Mouse (Mus musculus): ENCODE measurements around the gene Vps41. TPM values are rescaled to one million over a fixed set of nuclear protein-coding genes. Genes with fewer than 3 reads are reported as not detected.

The Vps41 gene
- polyA plus RNA-seq, 1 experiment, result 77.9 TPM

DNA sequence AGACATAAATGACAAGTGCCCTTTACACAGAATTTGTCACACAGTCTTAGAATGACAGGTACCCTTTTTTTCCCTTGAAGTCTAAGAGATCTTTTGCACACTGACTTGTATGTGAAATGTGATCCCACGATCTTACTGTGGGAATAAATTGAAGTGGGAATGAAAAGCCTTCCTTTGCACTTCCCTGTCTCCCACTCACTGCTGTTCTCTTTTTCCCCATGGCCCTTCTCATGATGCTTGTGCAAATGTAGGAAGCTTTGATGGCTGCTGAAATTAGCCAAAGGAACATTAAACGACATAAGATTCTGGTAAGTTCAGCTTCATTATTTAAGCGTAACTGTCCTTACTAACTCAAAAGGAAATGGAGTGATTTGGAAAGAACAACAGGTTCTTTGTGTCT is 113.4 kb downstream of the Vps41 start:
- Histone ChIP-seq H3K4me1 (ENCODE audit: control insufficient read depth, insufficient read depth, low read length) (no peaks in the 10 kb centered on the region), H3K27me3 (ENCODE audit: control insufficient read depth, insufficient read depth, low read length, poor library complexity, severe bottlenecking) (no peaks in the 10 kb centered on the region), H3K9ac (ENCODE audit: low read depth, poor library complexity, severe bottlenecking) (no peak overlapping the region), H3K36me3 (ENCODE audit: control insufficient read depth, insufficient read depth, low read length, poor library complexity, severe bottlenecking) (no peaks in the 10 kb centered on the region), H3K9me3 (replicated peaks; ENCODE audit: control insufficient read depth, insufficient read depth, low read length, poor library complexity, severe bottlenecking) (no peaks in the 10 kb centered on the region), H3K27ac (ENCODE audit: insufficient read depth, low read length) (no peak overlapping the region), H3K4me3 (ENCODE audit: low read depth, low read length) (no peak overlapping the region)
- no peak for TF ChIP-seq POLR2A (IDR thresholded peaks at IDR 0.05; ENCODE audit: insufficient read depth, low read length)
- TF ChIP-seq CTCF (IDR thresholded peaks at IDR 0.05; ENCODE audit: low read depth, low read length), result no peak
- no peak for TF ChIP-seq EP300 (IDR thresholded peaks at IDR 0.05; ENCODE audit: insufficient read depth, low read depth, low read length)

DNA sequence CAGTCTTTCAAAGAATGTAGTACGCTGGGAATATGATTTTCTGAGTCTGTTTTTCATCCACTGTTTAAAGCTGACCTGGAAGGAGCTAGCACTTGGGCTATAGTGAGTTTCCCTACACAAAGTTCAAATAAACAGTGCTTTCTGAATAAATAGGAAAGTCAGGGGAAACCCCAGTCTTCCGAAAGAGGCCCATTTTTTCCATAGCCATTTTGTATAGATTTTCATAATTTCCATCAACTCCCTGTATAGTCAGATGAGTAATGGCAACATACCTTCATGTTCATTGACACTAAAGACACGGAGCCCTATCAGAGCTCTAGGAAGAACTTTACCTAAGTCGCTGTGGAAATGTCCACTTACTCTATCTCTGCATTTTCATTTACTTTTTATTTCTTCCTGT is 122.1 kb downstream of the Vps41 start:
- Histone ChIP-seq H3K4me1 (ENCODE audit: control insufficient read depth, insufficient read depth, low read length) (peaks cover 2% of the 10 kb centered on the region), H3K27me3 (ENCODE audit: control insufficient read depth, insufficient read depth, low read length, poor library complexity, severe bottlenecking) (no peaks in the 10 kb centered on the region), H3K4me3 (ENCODE audit: low read depth, low read length) (no peak overlapping the region), H3K9me3 (replicated peaks; ENCODE audit: control insufficient read depth, insufficient read depth, low read length, poor library complexity, severe bottlenecking) (no peaks in the 10 kb centered on the region), H3K27ac (ENCODE audit: insufficient read depth, low read length) (no peak overlapping the region), H3K9ac (ENCODE audit: low read depth, poor library complexity, severe bottlenecking) (no peak overlapping the region), H3K36me3 (ENCODE audit: control insufficient read depth, insufficient read depth, low read length, poor library complexity, severe bottlenecking) (no peaks in the 10 kb centered on the region)
- TF ChIP-seq CTCF (IDR thresholded peaks at IDR 0.05; ENCODE audit: low read depth, low read length) (no peak), EP300 (IDR thresholded peaks at IDR 0.05; ENCODE audit: insufficient read depth, low read depth, low read length) (no peak)

DNA sequence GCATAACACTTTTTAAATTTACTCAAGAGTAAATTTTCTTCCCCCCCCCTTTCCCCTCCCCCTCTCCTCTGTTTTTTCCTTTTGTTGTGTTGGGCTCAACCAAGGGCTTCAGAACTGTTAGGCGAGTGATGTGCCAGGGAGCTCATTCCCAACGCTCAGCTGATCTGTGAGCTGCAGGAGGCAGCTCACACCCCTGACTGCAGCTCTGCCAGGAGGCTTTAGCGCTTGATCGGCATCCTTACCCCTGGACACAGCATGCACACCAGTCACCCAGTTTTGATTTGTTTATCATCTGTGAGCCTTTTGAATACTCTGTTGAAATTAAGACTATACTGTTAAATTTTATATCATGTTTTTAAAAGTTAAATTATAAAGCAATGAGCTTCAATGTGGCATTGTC is 123.3 kb downstream of the Vps41 start:
- Histone ChIP-seq H3K4me3 (ENCODE audit: low read depth, low read length) (no peak overlapping the region), H3K27ac (ENCODE audit: insufficient read depth, low read length) (no peak overlapping the region), H3K9me3 (replicated peaks; ENCODE audit: control insufficient read depth, insufficient read depth, low read length, poor library complexity, severe bottlenecking) (no peaks in the 10 kb centered on the region), H3K4me1 (ENCODE audit: control insufficient read depth, insufficient read depth, low read length) (peaks cover 2% of the 10 kb centered on the region), H3K36me3 (ENCODE audit: control insufficient read depth, insufficient read depth, low read length, poor library complexity, severe bottlenecking) (no peaks in the 10 kb centered on the region), H3K27me3 (ENCODE audit: control insufficient read depth, insufficient read depth, low read length, poor library complexity, severe bottlenecking) (no peaks in the 10 kb centered on the region), H3K9ac (ENCODE audit: low read depth, poor library complexity, severe bottlenecking) (no peak overlapping the region)
- TF ChIP-seq EP300 (IDR thresholded peaks at IDR 0.05; ENCODE audit: insufficient read depth, low read depth, low read length) (no peak), POLR2A (IDR thresholded peaks at IDR 0.05; ENCODE audit: insufficient read depth, low read length) (no peak)

DNA sequence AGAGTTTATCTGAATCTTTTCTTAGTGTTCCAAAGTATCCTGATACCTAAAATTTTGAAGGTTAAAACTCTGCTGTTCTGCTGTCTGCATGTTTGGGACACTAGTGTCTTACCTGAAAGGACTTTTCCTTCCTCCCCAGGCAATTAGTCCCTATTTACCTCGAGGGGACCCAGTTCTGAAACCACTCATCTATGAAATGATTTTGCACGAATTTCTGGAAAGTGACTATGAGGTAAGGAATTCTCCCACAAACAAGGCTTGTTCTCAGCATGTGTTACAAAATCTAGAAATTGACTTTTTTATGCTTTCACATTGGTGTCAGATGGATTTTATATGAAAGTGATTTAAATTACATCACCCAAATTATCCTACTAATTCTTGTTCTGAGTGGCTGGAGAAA is 123.9 kb downstream of the Vps41 start:
- no peak overlapping the region for H3K27ac ChIP-seq (ENCODE audit: insufficient read depth, low read length)
- no peaks in the 10 kb centered on the region for H3K9me3 ChIP-seq (replicated peaks; ENCODE audit: control insufficient read depth, insufficient read depth, low read length, poor library complexity, severe bottlenecking)
- no peak overlapping the region for H3K9ac ChIP-seq (ENCODE audit: low read depth, poor library complexity, severe bottlenecking)
- H3K4me3 ChIP-seq (ENCODE audit: low read depth, low read length), result no peak overlapping the region
- TF ChIP-seq EP300 (IDR thresholded peaks at IDR 0.05; ENCODE audit: insufficient read depth, low read depth, low read length) (no peak), POLR2A (IDR thresholded peaks at IDR 0.05; ENCODE audit: insufficient read depth, low read length) (no peak), CTCF (IDR thresholded peaks at IDR 0.05; ENCODE audit: low read depth, low read length) (no peak)
- peaks cover 2% of the 10 kb centered on the region for H3K4me1 ChIP-seq (ENCODE audit: control insufficient read depth, insufficient read depth, low read length)
- H3K27me3 ChIP-seq (ENCODE audit: control insufficient read depth, insufficient read depth, low read length, poor library complexity, severe bottlenecking), result no peaks in the 10 kb centered on the region
- H3K36me3 ChIP-seq (ENCODE audit: control insufficient read depth, insufficient read depth, low read length, poor library complexity, severe bottlenecking), result no peaks in the 10 kb centered on the region

DNA sequence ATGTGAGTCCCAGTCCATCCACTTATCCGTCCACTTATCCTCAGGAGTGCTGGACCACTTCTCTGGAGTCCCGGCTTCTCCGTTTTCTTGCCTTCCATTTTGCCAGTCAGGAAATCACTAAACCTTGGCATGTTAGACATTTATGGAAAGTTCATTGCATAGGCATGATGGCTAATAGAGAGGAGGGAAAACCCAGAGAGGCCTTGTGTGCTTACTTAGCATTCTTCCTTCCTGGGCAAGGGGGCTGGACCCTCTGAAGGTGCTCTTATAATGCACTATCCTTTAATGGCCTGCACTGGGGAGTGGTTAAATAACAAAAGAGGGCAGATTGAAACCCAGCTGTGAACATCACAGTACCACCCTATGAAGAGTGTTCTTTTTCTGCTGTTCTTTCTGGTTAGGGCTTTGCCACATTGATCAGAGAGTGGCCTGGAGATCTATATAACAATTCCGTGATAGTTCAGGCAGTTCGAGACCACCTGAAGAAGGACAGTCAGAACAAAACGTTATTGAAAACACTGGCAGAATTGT is 124.7 kb downstream of the Vps41 start:
- H3K9me3 ChIP-seq (replicated peaks; ENCODE audit: control insufficient read depth, insufficient read depth, low read length, poor library complexity, severe bottlenecking), result no peaks in the 10 kb centered on the region
- H3K4me1 ChIP-seq (ENCODE audit: control insufficient read depth, insufficient read depth, low read length), result peaks cover 2% of the 10 kb centered on the region
- no peaks in the 10 kb centered on the region for H3K36me3 ChIP-seq (ENCODE audit: control insufficient read depth, insufficient read depth, low read length, poor library complexity, severe bottlenecking)
- TF ChIP-seq CTCF (IDR thresholded peaks at IDR 0.05; ENCODE audit: low read depth, low read length) (no peak), EP300 (IDR thresholded peaks at IDR 0.05; ENCODE audit: insufficient read depth, low read depth, low read length) (no peak), POLR2A (IDR thresholded peaks at IDR 0.05; ENCODE audit: insufficient read depth, low read length) (no peak)
- H3K4me3 ChIP-seq (ENCODE audit: low read depth, low read length), result no peak overlapping the region
- H3K9ac ChIP-seq (ENCODE audit: low read depth, poor library complexity, severe bottlenecking), result no peak overlapping the region
- H3K27me3 ChIP-seq (ENCODE audit: control insufficient read depth, insufficient read depth, low read length, poor library complexity, severe bottlenecking), result no peaks in the 10 kb centered on the region
- H3K27ac ChIP-seq (ENCODE audit: insufficient read depth, low read length), result peak overlapping the region; percentile 56; the same call in 1 of the 2 replicates

DNA sequence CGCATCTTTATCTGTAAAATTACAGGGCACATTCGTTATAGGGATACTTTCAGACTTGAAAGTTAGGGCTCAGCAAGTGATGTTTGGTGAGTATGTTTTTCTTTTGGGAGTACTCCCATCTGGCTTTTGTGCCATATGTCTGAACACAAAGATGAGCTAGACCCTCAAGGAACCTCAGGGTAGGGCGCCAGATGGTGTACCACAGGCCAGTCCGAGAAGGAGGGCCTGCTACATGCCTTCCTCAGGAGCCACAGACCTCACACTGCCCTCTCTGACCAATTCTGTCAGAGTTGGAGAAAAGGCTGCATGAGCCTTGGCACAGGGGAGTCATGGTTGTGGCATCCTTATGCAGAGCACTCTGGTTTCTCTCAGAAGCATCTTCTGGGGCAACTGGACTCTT is 125.5 kb downstream of the Vps41 start:
- Histone ChIP-seq H3K4me3 (ENCODE audit: low read depth, low read length) (no peak overlapping the region), H3K36me3 (ENCODE audit: control insufficient read depth, insufficient read depth, low read length, poor library complexity, severe bottlenecking) (no peaks in the 10 kb centered on the region), H3K4me1 (ENCODE audit: control insufficient read depth, insufficient read depth, low read length) (peaks cover 2% of the 10 kb centered on the region), H3K27ac (ENCODE audit: insufficient read depth, low read length) (peak overlapping the region; percentile 56; the same call in 1 of the 2 replicates), H3K9me3 (replicated peaks; ENCODE audit: control insufficient read depth, insufficient read depth, low read length, poor library complexity, severe bottlenecking) (no peaks in the 10 kb centered on the region), H3K9ac (ENCODE audit: low read depth, poor library complexity, severe bottlenecking) (no peak overlapping the region), H3K27me3 (ENCODE audit: control insufficient read depth, insufficient read depth, low read length, poor library complexity, severe bottlenecking) (no peaks in the 10 kb centered on the region)
- TF ChIP-seq POLR2A (IDR thresholded peaks at IDR 0.05; ENCODE audit: insufficient read depth, low read length), result no peak
- no peak for TF ChIP-seq EP300 (IDR thresholded peaks at IDR 0.05; ENCODE audit: insufficient read depth, low read depth, low read length)
- no peak for TF ChIP-seq CTCF (IDR thresholded peaks at IDR 0.05; ENCODE audit: low read depth, low read length)

Measured in ES-Bruce4 (cell line).